19 mouse cellular contexts compared by ENCODE assay signal in the genomic region with DNA sequence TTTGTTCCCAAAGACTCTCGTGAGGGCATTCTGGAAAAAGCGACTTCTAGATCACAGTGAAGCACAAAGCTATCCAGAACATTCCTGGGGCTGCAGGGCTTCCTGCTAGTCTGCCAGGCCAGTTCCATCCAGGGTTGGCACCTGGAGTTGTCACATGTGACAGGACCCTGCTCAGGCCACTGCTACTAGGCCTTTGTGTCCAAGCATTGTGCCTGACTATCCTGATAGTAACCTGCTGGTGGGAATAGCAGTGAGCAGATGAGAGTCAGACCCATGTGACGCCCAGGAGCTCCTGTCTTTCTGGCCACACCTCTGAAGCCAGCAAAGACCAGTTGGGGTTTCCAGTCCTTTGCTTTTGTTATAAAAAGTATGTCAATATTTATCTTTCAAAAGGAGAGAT. TPM values are rescaled to one million over a fixed set of nuclear protein-coding genes. Genes with fewer than 3 reads are reported as not detected.
DNase-seq lines count a peak whose midpoint lies in the region; ATAC-seq and TF ChIP-seq lines count a peak whose summit lies in the region.
"Had no signal": no experiment of that assay in that cellular context is flagged by ENCODE, and none has a peak within 500 bp of the region (broad histone marks: within the 10 kb centered on the region; RNA-seq: fewer than 3 reads in every experiment).

No protein-coding gene starts in this region.

- peak overlapping the region; percentile 21; the same call in 1 of the 2 replicates for H3K9ac ChIP-seq in embryonic facial prominence, embryonic 13.5 days
- H3K9ac ChIP-seq in heart, embryonic 15.5 days = no peak overlapping the region
- H3K9ac ChIP-seq in stomach, postnatal 0 days (ENCODE audit: low read length) = no peak overlapping the region
- H3K9ac ChIP-seq in liver, postnatal 0 days (replicated peaks) = no peak overlapping the region
- H3K9ac ChIP-seq: forebrain, embryonic 13.5 days; hindbrain, embryonic 15.5 days; lung, embryonic 14.5 days had no signal

- H3K27me3 ChIP-seq in embryonic facial prominence, embryonic 13.5 days = no peaks in the 10 kb centered on the region
- no peaks in the 10 kb centered on the region for H3K27me3 ChIP-seq in embryonic facial prominence, embryonic 10.5 days (replicated peaks; ENCODE audit: low read depth, poor library complexity, severe bottlenecking)
- H3K27me3 ChIP-seq in heart, embryonic 15.5 days = no peaks in the 10 kb centered on the region
- H3K27me3 ChIP-seq in stomach, postnatal 0 days (ENCODE audit: control insufficient read depth, insufficient read depth, low read length) = no peaks in the 10 kb centered on the region
- H3K27me3 ChIP-seq in liver, postnatal 0 days (ENCODE audit: insufficient read depth, low read length) = no peaks in the 10 kb centered on the region
- H3K27me3 ChIP-seq: forebrain, embryonic 13.5 days; hindbrain, embryonic 15.5 days; midbrain, embryonic 13.5 days had no signal

- no peaks in the 10 kb centered on the region for H3K9me3 ChIP-seq in embryonic facial prominence, embryonic 13.5 days
- no peaks in the 10 kb centered on the region for H3K9me3 ChIP-seq in embryonic facial prominence, embryonic 10.5 days
- H3K9me3 ChIP-seq in heart, embryonic 15.5 days (replicated peaks) = no peaks in the 10 kb centered on the region
- no peaks in the 10 kb centered on the region for H3K9me3 ChIP-seq in stomach, postnatal 0 days (ENCODE audit: control insufficient read depth, low read length)
- no peaks in the 10 kb centered on the region for H3K9me3 ChIP-seq in liver, postnatal 0 days (ENCODE audit: low read length)
- H3K9me3 ChIP-seq: forebrain, embryonic 13.5 days; G1E; hindbrain, embryonic 15.5 days; midbrain, embryonic 13.5 days had no signal

- TF ChIP-seq CTCF in left cerebral cortex, adult 2 months (IDR thresholded peaks at IDR 0.05) = no peak
- TF ChIP-seq CTCF in stomach, postnatal 0 days (IDR thresholded peaks at IDR 0.05; ENCODE audit: low read depth) = no peak
- no peak for TF ChIP-seq CTCF in liver, postnatal 0 days (IDR thresholded peaks at IDR 0.05; ENCODE audit: low read depth)

- no peak for ATAC-seq in embryonic facial prominence, embryonic 13.5 days (ENCODE audit: insufficient number of reproducible peaks, insufficient read depth, low FRiP score, low TSS enrichment, low read depth)
- ATAC-seq in heart, embryonic 15.5 days (replicated peaks; ENCODE audit: insufficient number of reproducible peaks, insufficient read depth, low FRiP score, low read depth) = no peak
- ATAC-seq in stomach, postnatal 0 days (ENCODE audit: low FRiP score, low TSS enrichment) = peak; percentile 53
- no peak for ATAC-seq in liver, postnatal 0 days
- no peak for ATAC-seq in megakaryocyte progenitor cell, adult 5-6 weeks (replicated peaks; ENCODE audit: poor library complexity)
- ATAC-seq: CD4-positive, CD25-positive, alpha-beta regulatory T cell, adult 4 months; forebrain, embryonic 13.5 days; midbrain, embryonic 13.5 days had no signal

- peaks cover 79% of the 10 kb centered on the region for H3K4me1 ChIP-seq in embryonic facial prominence, embryonic 13.5 days
- peaks cover 88% of the 10 kb centered on the region for H3K4me1 ChIP-seq in embryonic facial prominence, embryonic 10.5 days
- H3K4me1 ChIP-seq in heart, embryonic 15.5 days (replicated peaks) = peaks cover 96% of the 10 kb centered on the region
- H3K4me1 ChIP-seq in stomach, postnatal 0 days (replicated peaks; ENCODE audit: control insufficient read depth, insufficient read depth) = peaks cover 14% of the 10 kb centered on the region
- peaks cover 19% of the 10 kb centered on the region for H3K4me1 ChIP-seq in liver, postnatal 0 days (ENCODE audit: insufficient read depth)

- WGBS in embryonic facial prominence, embryonic 13.5 days = 77% methylated on average over 3 of the region's 3 CpGs
- WGBS in embryonic facial prominence, embryonic 10.5 days = 80% methylated on average over 3 of the region's 3 CpGs
- WGBS in heart, embryonic 15.5 days = 57% methylated on average over 3 of the region's 3 CpGs
- 69% methylated on average over 3 of the region's 3 CpGs for WGBS in stomach, postnatal 0 days
- 85% methylated on average over 3 of the region's 3 CpGs for WGBS in liver, postnatal 0 days (ENCODE audit: insufficient replicate concordance)

- H3K4me2 ChIP-seq in embryonic facial prominence, embryonic 13.5 days = no peak overlapping the region
- no peak overlapping the region for H3K4me2 ChIP-seq in heart, embryonic 15.5 days
- H3K4me2 ChIP-seq in stomach, postnatal 0 days (replicated peaks; ENCODE audit: low read depth) = no peak overlapping the region
- no peak overlapping the region for H3K4me2 ChIP-seq in liver, postnatal 0 days (ENCODE audit: low read depth, low read length)
- H3K4me2 ChIP-seq: forebrain, embryonic 13.5 days; hindbrain, embryonic 15.5 days; liver, embryonic 11.5 days; lung, embryonic 14.5 days; midbrain, embryonic 13.5 days had no signal

- H3K4me3 ChIP-seq in embryonic facial prominence, embryonic 13.5 days = no peak overlapping the region
- H3K4me3 ChIP-seq in embryonic facial prominence, embryonic 10.5 days = no peak overlapping the region
- no peak overlapping the region for H3K4me3 ChIP-seq in left cerebral cortex, adult 2 months
- no peak overlapping the region for H3K4me3 ChIP-seq in heart, embryonic 15.5 days
- no peak overlapping the region for H3K4me3 ChIP-seq in stomach, postnatal 0 days (ENCODE audit: low read depth, low read length)
- H3K4me3 ChIP-seq in liver, postnatal 0 days (ENCODE audit: low read depth, low read length) = no peak overlapping the region
- H3K4me3 ChIP-seq: forebrain, embryonic 13.5 days; hindbrain, embryonic 15.5 days; midbrain, embryonic 13.5 days; myocyte had no signal

- no peak for DNase-seq in embryonic facial prominence, embryonic 10.5 days (ENCODE audit: low spot score)
- no peak for DNase-seq in left cerebral cortex, adult 2 months (ENCODE audit: extremely low spot score in 1 of 2, low spot score in 2 of 2)
- no peak for DNase-seq in left cerebral cortex, postnatal 36 days (ENCODE audit: low spot score in 2 of 2)
- peak; percentile 51 for DNase-seq in stomach, postnatal 0 days (ENCODE audit: low spot score)
- DNase-seq in liver, postnatal 0 days = no peak
- DNase-seq: embryo, embryonic 11 days; kidney, adult 18-20 months; kidney, postnatal 4 days; lung, embryonic 14.5 days had no signal

- intact Hi-C loops in left cerebral cortex, adult 2 months (cut with DNase I) = no loop called here
- intact Hi-C loops in left cerebral cortex, postnatal 36 days (cut with DNase I) = no loop called here

- TF ChIP-seq EP300 in stomach, postnatal 0 days (optimal IDR thresholded peaks at IDR 0.05) = no peak
- no peak for TF ChIP-seq EP300 in liver, postnatal 0 days (IDR thresholded peaks at IDR 0.05; ENCODE audit: low read depth)

- no peak overlapping the region for H3K27ac ChIP-seq in embryonic facial prominence, embryonic 13.5 days
- no peak overlapping the region for H3K27ac ChIP-seq in embryonic facial prominence, embryonic 10.5 days (replicated peaks)
- H3K27ac ChIP-seq in left cerebral cortex, adult 2 months = peak overlapping the region; percentile 0; the same call in 1 of the 2 replicates
- peak overlapping the region; percentile 99 for H3K27ac ChIP-seq in heart, embryonic 15.5 days
- no peak overlapping the region; the same call in 1 of the 2 replicates for H3K27ac ChIP-seq in stomach, postnatal 0 days (replicated peaks)
- no peak overlapping the region for H3K27ac ChIP-seq in liver, postnatal 0 days (ENCODE audit: low read depth)
- H3K27ac ChIP-seq: forebrain, embryonic 13.5 days; hindbrain, embryonic 15.5 days; midbrain, embryonic 13.5 days had no signal

- no peaks in the 10 kb centered on the region for H3K36me3 ChIP-seq in embryonic facial prominence, embryonic 13.5 days
- peaks cover 59% of the 10 kb centered on the region for H3K36me3 ChIP-seq in embryonic facial prominence, embryonic 10.5 days (replicated peaks)
- H3K36me3 ChIP-seq in heart, embryonic 15.5 days = no peaks in the 10 kb centered on the region
- no peaks in the 10 kb centered on the region for H3K36me3 ChIP-seq in stomach, postnatal 0 days (ENCODE audit: control insufficient read depth, insufficient read depth, low read length)
- no peaks in the 10 kb centered on the region; the same call in 1 of the 2 replicates for H3K36me3 ChIP-seq in liver, postnatal 0 days (replicated peaks; ENCODE audit: insufficient read depth, low read length)
- H3K36me3 ChIP-seq: hindbrain, embryonic 15.5 days; midbrain, embryonic 13.5 days had no signal

RNA-seq across cellular contexts. Expression of a gene that starts 50.3 kb away (rescaled TPM):
- 59.1 and 61.9 TPM in 2 replicates for polyA plus RNA-seq in embryonic facial prominence, embryonic 13.5 days (2015; fragmentation: Nextera tagmentation; extraction: Ambion mirVana)
- polyA plus RNA-seq in embryonic facial prominence, embryonic 10.5 days (2016; fragmentation: Nextera tagmentation; extraction: Ambion mirVana) = 50.9 and 52.1 TPM in 2 replicates
- total RNA-seq in left cerebral cortex, adult 2 months (2021) = 10 to 100 TPM; 50.1 to 66.1 TPM
- total RNA-seq in left cerebral cortex, postnatal 36 days (2021) = 10 to 100 TPM; 48.2 to 63.2 TPM
- 36.5 and 61.1 TPM in 2 replicates for polyA plus RNA-seq in heart, embryonic 15.5 days (2015; fragmentation: Nextera tagmentation; extraction: Ambion mirVana)
- polyA plus RNA-seq in stomach, postnatal 0 days (2015; fragmentation: Nextera tagmentation; extraction: Ambion mirVana) = 44.7 and 47.9 TPM in 2 replicates
- polyA plus RNA-seq in liver, postnatal 0 days (2015; fragmentation: Nextera tagmentation; extraction: Ambion mirVana) = 21.4 and 31.0 TPM in 2 replicates
- total RNA-seq in megakaryocyte progenitor cell, adult 5-6 weeks (2015) = 20.9 and 23.3 TPM in 2 replicates
- 20.6 and 29.3 TPM in 2 replicates for total RNA-seq in megakaryocyte progenitor cell, adult 5-6 weeks (2017)

Comparison
In these comparisons a context has a peak if more than half of its experiments do, and no peak if none do; other contexts are left out.
1. H3K27ac ChIP-seq: peak in left cerebral cortex, adult 2 months (single experiment) and heart, embryonic 15.5 days (single experiment); none in embryonic facial prominence, embryonic 13.5 days (single experiment), embryonic facial prominence, embryonic 10.5 days (single experiment), stomach, postnatal 0 days (single experiment) and liver, postnatal 0 days (single experiment).